Mouse (Mus musculus) stomach, postnatal 0 days (tissue): ENCODE measurements around the gene 2510009E07Rik. TPM values are rescaled to one million over a fixed set of nuclear protein-coding genes. Genes with fewer than 3 reads are reported as not detected.

Experiments used
- ATAC-seq: fragments of 200-750 bp; cut with Nextera tagmentation; 2 replicates; pipeline ENCODE4 v1.8.0; 2017; ENCODE audit not compliant: low FRiP score, low TSS enrichment
- DNase-seq: peaks from one replicate; pipeline ENCODE4 v3.0.0-alpha.2; 2016; ENCODE audit warnings: low spot score
- H3K27ac ChIP-seq: fragments of 300-500 bp; sonication (generic); replicated peaks from 2 replicates; pipeline ENCODE4 v1.5.1; 2014; ENCODE audit warnings: mild to moderate bottlenecking, control low read depth
- H3K27me3 ChIP-seq: fragments of 300-500 bp; sonication (generic); 2 replicates; pipeline ENCODE4 v1.6.1; 2014; ENCODE audit warnings: low read length; ENCODE audit not compliant: control insufficient read depth, insufficient read depth
- H3K36me3 ChIP-seq: fragments of 300-500 bp; sonication (generic); 2 replicates; pipeline ENCODE4 v1.6.1; 2014; ENCODE audit warnings: low read length, mixed read lengths; ENCODE audit not compliant: control insufficient read depth, insufficient read depth
- H3K4me1 ChIP-seq: fragments of 300-500 bp; sonication (generic); replicated peaks from 2 replicates; pipeline ENCODE4 v1.6.1; 2014; ENCODE audit warnings: antibody characterized with exemption; ENCODE audit not compliant: control insufficient read depth, insufficient read depth
- H3K4me2 ChIP-seq: fragments of 300-500 bp; sonication (generic); replicated peaks from 2 replicates; pipeline ENCODE4 v1.6.1; 2014; ENCODE audit warnings: low read depth, mild to moderate bottlenecking, control low read depth, moderate library complexity
- H3K4me3 ChIP-seq: fragments of 300-500 bp; sonication (generic); 2 replicates; pipeline ENCODE4 v1.5.1; 2014; ENCODE audit warnings: low read depth, low read length, control low read depth
- H3K9ac ChIP-seq: fragments of 300-500 bp; sonication (generic); 2 replicates; pipeline ENCODE4 v1.6.1; 2014; ENCODE audit warnings: mild to moderate bottlenecking, low read length, control low read depth, mixed read lengths
- H3K9me3 ChIP-seq: fragments of 300-500 bp; sonication (generic); 2 replicates; pipeline ENCODE4 v1.6.1; 2016; ENCODE audit warnings: low read length; ENCODE audit not compliant: control insufficient read depth
- CTCF ChIP-seq: IDR thresholded peaks from 2 replicates; pipeline ENCODE4 v1.5.1; 2016; ENCODE audit warnings: antibody characterized with exemption, low read depth, mild to moderate bottlenecking, moderate library complexity
- EP300 ChIP-seq: optimal IDR thresholded peaks from 2 replicates; pipeline ENCODE3; 2016; ENCODE audit warnings: antibody characterized with exemption
- WGBS: fragments of 180-500 bp; shearing (Covaris S2); extraction: QIAGEN DNeasy Blood & Tissue Kit; methylation state at CpG from one replicate; pipeline ENCODE4 v1.1.7; 2014; 5-methylcytosine and 5-hydroxymethylcytosine counted together
- polyA plus RNA-seq: library from polyadenylated mRNA; unstranded; fragments of >200 nt; fragmentation: Nextera tagmentation; extraction: Ambion mirVana; gene quantifications from 2 replicates; pipeline ENCODE4 v1.2.1, GENCODE M21; 2015

2510009E07Rik gene
- polyA plus RNA-seq, 1 experiment from 2014 or later, result 9.6 TPM

- DNase-seq (no peak), ATAC-seq (no peak)
- peaks cover 4% of the 10 kb centered on the region; the same call in 1 of the 2 replicates for H3K36me3 ChIP-seq
- H3K9me3 ChIP-seq, result no peaks in the 10 kb centered on the region
- WGBS, result 83% methylated on average over 15 of the region's 15 CpGs
- no peak overlapping the region for H3K27ac ChIP-seq
- H3K4me2 ChIP-seq, result no peak overlapping the region
- no peak overlapping the region for H3K9ac ChIP-seq
- no peak overlapping the region for H3K4me3 ChIP-seq
- no peaks in the 10 kb centered on the region for H3K4me1 ChIP-seq
- TF ChIP-seq EP300 (no peak), CTCF (no peak)
- H3K27me3 ChIP-seq, result no peaks in the 10 kb centered on the region
Observed at GRCm38 (mm10) chr16:21653151-21653550, 41.3 kb downstream of the 2510009E07Rik start.

DNA sequence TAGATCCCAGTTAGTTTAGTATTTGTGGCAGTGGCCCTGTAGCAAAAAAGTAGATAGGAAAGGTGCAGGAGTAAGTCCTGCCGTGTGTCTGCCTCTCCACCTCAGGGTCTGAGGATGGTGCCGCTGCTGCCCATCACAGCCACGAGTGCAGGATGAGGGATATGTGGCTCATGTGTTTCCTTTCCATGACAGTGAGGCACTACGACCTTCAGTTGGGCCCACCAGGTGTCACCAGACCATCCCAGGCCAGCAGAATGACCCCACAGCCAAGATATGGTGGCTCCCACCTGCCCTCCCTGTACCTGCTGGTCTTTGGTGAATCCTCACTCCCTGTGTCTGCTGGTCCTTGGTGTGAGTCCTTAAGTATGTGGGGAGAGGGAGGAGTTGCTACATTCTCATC lies 43.3 kb downstream of the 2510009E07Rik start:
- Histone ChIP-seq H3K27ac (no peak overlapping the region), H3K9ac (no peak overlapping the region), H3K9me3 (no peaks in the 10 kb centered on the region), H3K4me2 (no peak overlapping the region), H3K36me3 (peaks cover 4% of the 10 kb centered on the region; the same call in 1 of the 2 replicates), H3K27me3 (no peaks in the 10 kb centered on the region), H3K4me3 (no peak overlapping the region), H3K4me1 (no peaks in the 10 kb centered on the region)
- no peak for ATAC-seq
- 82% methylated on average over 4 of the region's 4 CpGs for WGBS
- DNase-seq, result no peak
- TF ChIP-seq CTCF, result no peak
- no peak for TF ChIP-seq EP300

GRCm38 (mm10) chr16:21650289-21650688 lies 44.2 kb downstream of the 2510009E07Rik start:
- ATAC-seq, result no peak
- H3K9ac ChIP-seq, result no peak overlapping the region
- H3K4me1 ChIP-seq, result no peaks in the 10 kb centered on the region
- H3K4me2 ChIP-seq, result no peak overlapping the region
- H3K4me3 ChIP-seq, result no peak overlapping the region
- WGBS, result 77% methylated on average over 3 of the region's 3 CpGs
- no peaks in the 10 kb centered on the region for H3K27me3 ChIP-seq
- H3K27ac ChIP-seq, result no peak overlapping the region
- no peak for DNase-seq
- TF ChIP-seq EP300 (no peak), CTCF (no peak)
- H3K36me3 ChIP-seq, result peaks cover 4% of the 10 kb centered on the region; the same call in 1 of the 2 replicates
- no peaks in the 10 kb centered on the region for H3K9me3 ChIP-seq

DNA sequence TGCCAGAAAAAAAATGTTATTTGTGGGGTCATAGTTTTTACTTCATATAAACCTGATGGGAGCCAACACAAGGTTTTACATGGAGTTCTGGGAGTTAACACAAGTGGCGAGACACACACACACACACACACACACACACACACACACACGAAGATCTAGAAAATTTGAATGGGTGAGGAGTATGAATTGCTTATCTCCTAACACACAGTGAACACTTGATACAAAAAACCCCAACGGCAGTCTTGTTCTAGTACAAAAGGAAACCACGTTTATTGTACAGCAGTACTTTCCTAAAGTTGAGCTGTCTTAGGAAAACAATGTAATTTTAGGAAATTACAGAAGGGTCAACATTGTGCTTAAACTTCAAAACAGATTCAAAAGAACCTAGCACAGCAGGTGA lies 45.7 kb downstream of the 2510009E07Rik start:
- 0 out of 2 replicates have a peak, but pooled peaks cover 3% of the 10 kb centered on the region for H3K4me1 ChIP-seq
- ATAC-seq, result no peak
- no peaks in the 10 kb centered on the region for H3K9me3 ChIP-seq
- 73% methylated on average over 4 of the region's 4 CpGs for WGBS
- no peak for DNase-seq
- peaks cover 4% of the 10 kb centered on the region; the same call in 1 of the 2 replicates for H3K36me3 ChIP-seq
- H3K4me2 ChIP-seq, result no peak overlapping the region
- H3K27ac ChIP-seq, result no peak overlapping the region
- no peaks in the 10 kb centered on the region for H3K27me3 ChIP-seq
- H3K9ac ChIP-seq, result no peak overlapping the region
- TF ChIP-seq EP300 (no peak), CTCF (no peak)
- H3K4me3 ChIP-seq, result no peak overlapping the region

DNA sequence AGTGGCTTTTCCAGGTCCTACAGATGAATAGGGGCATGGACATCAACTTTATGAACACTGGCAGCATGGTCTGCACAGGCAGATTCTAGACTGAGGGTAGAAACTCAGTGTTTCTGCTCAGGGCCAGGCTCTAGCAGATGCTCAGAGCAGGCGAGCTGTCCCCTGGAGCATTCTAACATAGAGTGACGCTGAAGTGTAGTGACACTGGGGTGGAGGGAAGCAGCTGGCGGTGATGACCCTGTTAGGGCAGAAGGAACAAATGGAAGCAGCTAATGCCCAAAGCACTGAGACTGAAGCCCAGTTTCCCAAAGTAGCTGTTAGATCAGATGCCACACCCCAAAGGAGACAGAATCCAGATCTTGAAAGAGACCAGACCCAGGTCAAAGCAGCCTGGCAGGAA lies 48.0 kb downstream of the 2510009E07Rik start:
- no peak overlapping the region for H3K27ac ChIP-seq
- no peaks in the 10 kb centered on the region; the same call in 1 of the 2 replicates for H3K36me3 ChIP-seq
- no peak overlapping the region for H3K4me2 ChIP-seq
- WGBS, result 90% methylated on average over 3 of the region's 3 CpGs
- H3K27me3 ChIP-seq, result no peaks in the 10 kb centered on the region
- TF ChIP-seq EP300 (no peak), CTCF (no peak)
- ATAC-seq (no peak), DNase-seq (no peak)
- no peak overlapping the region for H3K4me3 ChIP-seq
- no peak overlapping the region for H3K9ac ChIP-seq
- no peaks in the 10 kb centered on the region for H3K9me3 ChIP-seq
- H3K4me1 ChIP-seq, result 0 out of 2 replicates have a peak, but pooled peaks cover 4% of the 10 kb centered on the region

GRCm38 (mm10) chr16:21645915-21646314 lies 48.5 kb downstream of the 2510009E07Rik start:
- Histone ChIP-seq H3K4me3 (no peak overlapping the region), H3K36me3 (no peaks in the 10 kb centered on the region), H3K27ac (no peak overlapping the region), H3K27me3 (no peaks in the 10 kb centered on the region), H3K9ac (no peak overlapping the region), H3K4me2 (no peak overlapping the region), H3K4me1 (0 out of 2 replicates have a peak, but pooled peaks cover 4% of the 10 kb centered on the region), H3K9me3 (no peaks in the 10 kb centered on the region)
- WGBS, result 81% methylated on average over 3 of the region's 3 CpGs
- no peak for DNase-seq
- no peak for ATAC-seq
- TF ChIP-seq CTCF, result no peak
- TF ChIP-seq EP300, result no peak
